Mouse (Mus musculus): ENCODE results near the gene Zfp1. TPM values are rescaled to one million over a fixed set of nuclear protein-coding genes. Genes with fewer than 3 reads are reported as not detected.
A peak's percentile ranks its signal among the peaks of the same experiment; 100 is the strongest.

Gene Zfp1
- polyA plus RNA-seq, 1 experiment from 2014 or later = 21.7 TPM

- peaks cover 33% of the 10 kb centered on the region for H3K4me1 ChIP-seq
- H3K27me3 ChIP-seq (ENCODE audit: low read depth, poor library complexity, severe bottlenecking) = no peaks in the 10 kb centered on the region
- no peak overlapping the region for H3K4me3 ChIP-seq
- no peak for DNase-seq (ENCODE audit: low spot score)
- no peak overlapping the region for H3K27ac ChIP-seq
- WGBS = 67% methylated on average over 9 of the region's 9 CpGs
- no peaks in the 10 kb centered on the region for H3K9me3 ChIP-seq (replicated peaks)
- H3K36me3 ChIP-seq = peaks cover 94% of the 10 kb centered on the region
Measured at GRCm38 (mm10) chr8:111712135-111712534, 68.9 kb downstream of the Zfp1 start.

GRCm38 (mm10) chr8:111712588-111712987 lies 69.4 kb downstream of the Zfp1 start:
- Histone ChIP-seq H3K4me3 (no peak overlapping the region), H3K4me1 (peaks cover 33% of the 10 kb centered on the region), H3K27me3 (ENCODE audit: low read depth, poor library complexity, severe bottlenecking) (no peaks in the 10 kb centered on the region), H3K9me3 (replicated peaks) (no peaks in the 10 kb centered on the region), H3K27ac (no peak overlapping the region), H3K36me3 (peaks cover 95% of the 10 kb centered on the region)
- DNase-seq (ENCODE audit: low spot score) = peak; percentile 71
- WGBS = 84% methylated on average over 6 of the region's 6 CpGs

GRCm38 (mm10) chr8:111713291-111713690 lies 70.1 kb downstream of the Zfp1 start:
- no peaks in the 10 kb centered on the region for H3K27me3 ChIP-seq (ENCODE audit: low read depth, poor library complexity, severe bottlenecking)
- no peaks in the 10 kb centered on the region for H3K9me3 ChIP-seq (replicated peaks)
- no peak overlapping the region for H3K4me3 ChIP-seq
- 95% methylated on average over 11 of the region's 11 CpGs for WGBS
- peaks cover 31% of the 10 kb centered on the region for H3K4me1 ChIP-seq
- H3K36me3 ChIP-seq = peaks cover 97% of the 10 kb centered on the region
- H3K27ac ChIP-seq = no peak overlapping the region
- DNase-seq (ENCODE audit: low spot score) = no peak

GRCm38 (mm10) chr8:111713817-111714216 lies 70.6 kb downstream of the Zfp1 start:
- H3K4me1 ChIP-seq = peaks cover 25% of the 10 kb centered on the region
- H3K36me3 ChIP-seq = peaks cover 97% of the 10 kb centered on the region
- 93% methylated on average over 25 of the region's 25 CpGs for WGBS
- no peaks in the 10 kb centered on the region for H3K27me3 ChIP-seq (ENCODE audit: low read depth, poor library complexity, severe bottlenecking)
- H3K9me3 ChIP-seq (replicated peaks) = no peaks in the 10 kb centered on the region
- H3K27ac ChIP-seq = no peak overlapping the region
- DNase-seq (ENCODE audit: low spot score) = no peak
- no peak overlapping the region for H3K4me3 ChIP-seq

- Histone ChIP-seq H3K36me3 (peaks cover 97% of the 10 kb centered on the region), H3K4me3 (no peak overlapping the region), H3K27ac (no peak overlapping the region), H3K4me1 (peaks cover 21% of the 10 kb centered on the region), H3K9me3 (replicated peaks) (no peaks in the 10 kb centered on the region), H3K27me3 (ENCODE audit: low read depth, poor library complexity, severe bottlenecking) (no peaks in the 10 kb centered on the region)
- no peak for DNase-seq (ENCODE audit: low spot score)
- WGBS = 95% methylated on average over 12 of the region's 12 CpGs
Measured at GRCm38 (mm10) chr8:111714295-111714694, 71.1 kb downstream of the Zfp1 start.

- Histone ChIP-seq H3K9me3 (replicated peaks) (no peaks in the 10 kb centered on the region), H3K4me3 (no peak overlapping the region), H3K27ac (no peak overlapping the region), H3K36me3 (peaks cover 97% of the 10 kb centered on the region), H3K4me1 (peaks cover 21% of the 10 kb centered on the region), H3K27me3 (ENCODE audit: low read depth, poor library complexity, severe bottlenecking) (no peaks in the 10 kb centered on the region)
- no peak for DNase-seq (ENCODE audit: low spot score)
- 86% methylated on average over 13 of the region's 13 CpGs for WGBS
Measured at GRCm38 (mm10) chr8:111715514-111715913, 72.3 kb downstream of the Zfp1 start.

GRCm38 (mm10) chr8:111716603-111717487 lies 73.6 kb downstream of the Zfp1 start:
- 0 out of 2 replicates have a peak overlapping the region, but pooled peaks have one; percentile 4 for H3K27ac ChIP-seq
- WGBS = 87% methylated on average over 10 of the region's 10 CpGs
- H3K27me3 ChIP-seq (ENCODE audit: low read depth, poor library complexity, severe bottlenecking) = no peaks in the 10 kb centered on the region
- H3K9me3 ChIP-seq (replicated peaks) = no peaks in the 10 kb centered on the region
- no peak for DNase-seq (ENCODE audit: low spot score)
- H3K4me1 ChIP-seq = peaks cover 25% of the 10 kb centered on the region
- peaks cover 94% of the 10 kb centered on the region for H3K36me3 ChIP-seq
- H3K4me3 ChIP-seq = no peak overlapping the region

- Histone ChIP-seq H3K4me3 (no peak overlapping the region), H3K36me3 (peaks cover 88% of the 10 kb centered on the region), H3K9me3 (replicated peaks) (no peaks in the 10 kb centered on the region), H3K27ac (no peak overlapping the region), H3K27me3 (ENCODE audit: low read depth, poor library complexity, severe bottlenecking) (no peaks in the 10 kb centered on the region), H3K4me1 (peaks cover 20% of the 10 kb centered on the region)
- whole genome bisulfite sequencing = 91% methylated on average over 4 of the region's 4 CpGs
- no peak for DNase-seq (ENCODE audit: low spot score)
Measured at GRCm38 (mm10) chr8:111717488-111717792, 74.2 kb downstream of the Zfp1 start.

- H3K9me3 ChIP-seq (replicated peaks) = no peaks in the 10 kb centered on the region
- DNase-seq (ENCODE audit: low spot score) = peak; percentile 29
- no peak overlapping the region for H3K4me3 ChIP-seq
- no peaks in the 10 kb centered on the region for H3K27me3 ChIP-seq (ENCODE audit: low read depth, poor library complexity, severe bottlenecking)
- peaks cover 18% of the 10 kb centered on the region for H3K4me1 ChIP-seq
- H3K27ac ChIP-seq = no peak overlapping the region
- 86% methylated on average over 6 of the region's 6 CpGs for WGBS
- H3K36me3 ChIP-seq = peaks cover 84% of the 10 kb centered on the region
Measured at GRCm38 (mm10) chr8:111717866-111718265, 74.7 kb downstream of the Zfp1 start.

GRCm38 (mm10) chr8:111718937-111719336 lies 75.7 kb downstream of the Zfp1 start:
- H3K4me3 ChIP-seq = no peak overlapping the region
- no peak overlapping the region for H3K27ac ChIP-seq
- no peaks in the 10 kb centered on the region for H3K9me3 ChIP-seq (replicated peaks)
- H3K36me3 ChIP-seq = peaks cover 73% of the 10 kb centered on the region
- peaks cover 18% of the 10 kb centered on the region for H3K4me1 ChIP-seq
- DNase-seq (ENCODE audit: low spot score) = peak; percentile 29
- H3K27me3 ChIP-seq (ENCODE audit: low read depth, poor library complexity, severe bottlenecking) = no peaks in the 10 kb centered on the region
- WGBS = 81% methylated on average over 5 of the region's 5 CpGs

- DNase-seq (ENCODE audit: low spot score) = peak; percentile 28
- Histone ChIP-seq H3K9me3 (replicated peaks) (no peaks in the 10 kb centered on the region), H3K36me3 (peaks cover 61% of the 10 kb centered on the region), H3K4me1 (peaks cover 29% of the 10 kb centered on the region), H3K27me3 (ENCODE audit: low read depth, poor library complexity, severe bottlenecking) (no peaks in the 10 kb centered on the region), H3K4me3 (no peak overlapping the region), H3K27ac (no peak overlapping the region)
- 69% methylated on average over 4 of the region's 4 CpGs for WGBS
Measured at GRCm38 (mm10) chr8:111720115-111720544, 76.9 kb downstream of the Zfp1 start.
